Mouse (Mus musculus): ENCODE results near the gene Pde2a. TPM values are rescaled to one million over a fixed set of nuclear protein-coding genes. Genes with fewer than 3 reads are reported as not detected.

Gene Pde2a
- polyA plus RNA-seq, 1 experiment from 2014 or later, result 18.6 TPM

- H3K27ac ChIP-seq (ENCODE audit: low read depth, low read length), result no peak overlapping the region
- no peaks in the 10 kb centered on the region for H3K4me1 ChIP-seq (replicated peaks; ENCODE audit: control insufficient read depth, insufficient read depth, low read length)
- ATAC-seq (replicated peaks; ENCODE audit: low FRiP score) (no peak), DNase-seq (ENCODE audit: low spot score) (no peak)
- H3K9me3 ChIP-seq (ENCODE audit: control insufficient read depth, low read length), result no peaks in the 10 kb centered on the region
- WGBS, result 85% methylated on average over 4 of the region's 4 CpGs
- no peaks in the 10 kb centered on the region for H3K36me3 ChIP-seq (ENCODE audit: control insufficient read depth, insufficient read depth, low read length)
- H3K27me3 ChIP-seq (ENCODE audit: control insufficient read depth, insufficient read depth, low read length), result no peaks in the 10 kb centered on the region
- H3K4me2 ChIP-seq (ENCODE audit: low read depth, low read length, severe bottlenecking), result no peak overlapping the region
- H3K9ac ChIP-seq (ENCODE audit: low read length), result no peak overlapping the region
- no peak overlapping the region for H3K4me3 ChIP-seq (ENCODE audit: low read depth, low read length)
Observed at GRCm38 (mm10) chr7:101476493-101476892, 55.0 kb downstream of the Pde2a start.

GRCm38 (mm10) chr7:101477200-101477599 lies 55.7 kb downstream of the Pde2a start:
- WGBS, result 46% methylated on average over 5 of the region's 5 CpGs
- Histone ChIP-seq H3K9me3 (ENCODE audit: control insufficient read depth, low read length) (no peaks in the 10 kb centered on the region), H3K4me2 (ENCODE audit: low read depth, low read length, severe bottlenecking) (no peak overlapping the region), H3K27ac (ENCODE audit: low read depth, low read length) (no peak overlapping the region), H3K4me1 (replicated peaks; ENCODE audit: control insufficient read depth, insufficient read depth, low read length) (no peaks in the 10 kb centered on the region), H3K27me3 (ENCODE audit: control insufficient read depth, insufficient read depth, low read length) (no peaks in the 10 kb centered on the region), H3K4me3 (ENCODE audit: low read depth, low read length) (no peak overlapping the region), H3K9ac (ENCODE audit: low read length) (no peak overlapping the region), H3K36me3 (ENCODE audit: control insufficient read depth, insufficient read depth, low read length) (no peaks in the 10 kb centered on the region)
- DNase-seq (ENCODE audit: low spot score) (no peak), ATAC-seq (replicated peaks; ENCODE audit: low FRiP score) (no peak)

DNA sequence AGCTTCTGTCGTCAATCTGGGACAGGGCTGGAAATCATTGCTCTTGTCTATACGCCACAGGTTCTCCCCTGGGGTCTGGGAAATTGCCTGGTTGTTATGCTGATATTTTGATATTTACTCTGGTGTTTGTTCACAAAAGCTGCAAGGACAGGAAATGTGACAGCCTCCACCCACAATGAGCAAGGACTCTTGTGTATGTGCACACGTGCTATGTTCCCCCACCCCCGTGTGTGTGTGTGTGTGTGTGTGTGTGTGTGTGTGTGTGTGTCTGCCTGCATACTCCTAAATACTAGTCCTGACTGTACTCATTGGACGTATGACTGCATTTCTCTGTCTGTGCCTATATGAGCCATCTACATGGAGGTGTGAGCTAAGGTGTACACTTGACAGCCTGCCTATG lies 56.6 kb downstream of the Pde2a start:
- no peak overlapping the region for H3K4me3 ChIP-seq (ENCODE audit: low read depth, low read length)
- no peak for DNase-seq (ENCODE audit: low spot score)
- H3K36me3 ChIP-seq (ENCODE audit: control insufficient read depth, insufficient read depth, low read length), result no peaks in the 10 kb centered on the region
- no peak overlapping the region for H3K9ac ChIP-seq (ENCODE audit: low read length)
- H3K4me2 ChIP-seq (ENCODE audit: low read depth, low read length, severe bottlenecking), result no peak overlapping the region
- H3K27ac ChIP-seq (ENCODE audit: low read depth, low read length), result no peak overlapping the region
- ATAC-seq (replicated peaks; ENCODE audit: low FRiP score), result no peak
- no peaks in the 10 kb centered on the region for H3K9me3 ChIP-seq (ENCODE audit: control insufficient read depth, low read length)
- no peaks in the 10 kb centered on the region for H3K4me1 ChIP-seq (replicated peaks; ENCODE audit: control insufficient read depth, insufficient read depth, low read length)
- 83% methylated on average over 5 of the region's 5 CpGs for WGBS
- no peaks in the 10 kb centered on the region for H3K27me3 ChIP-seq (ENCODE audit: control insufficient read depth, insufficient read depth, low read length)

DNA sequence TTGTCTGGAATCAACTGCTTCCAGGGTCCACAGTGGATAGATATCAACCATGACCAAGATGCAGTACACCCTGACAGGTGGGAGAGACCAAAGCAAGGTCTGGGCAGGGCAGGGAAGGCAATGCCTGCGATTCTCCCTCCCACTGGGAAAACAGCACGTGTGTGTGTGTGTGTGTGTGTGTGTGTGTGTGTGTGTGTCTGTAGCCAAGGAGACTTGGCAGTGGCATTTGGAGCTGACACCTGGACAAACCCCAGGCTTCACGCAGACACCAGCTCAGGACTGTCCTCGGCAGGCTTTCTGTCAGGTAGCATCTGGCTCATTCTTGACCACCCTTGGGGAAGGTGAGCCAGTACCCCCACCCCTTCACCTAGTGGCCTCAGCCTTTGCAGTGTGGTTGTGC lies 58.4 kb downstream of the Pde2a start:
- Histone ChIP-seq H3K9ac (ENCODE audit: low read length) (no peak overlapping the region), H3K9me3 (ENCODE audit: control insufficient read depth, low read length) (no peaks in the 10 kb centered on the region), H3K27me3 (ENCODE audit: control insufficient read depth, insufficient read depth, low read length) (no peaks in the 10 kb centered on the region), H3K27ac (ENCODE audit: low read depth, low read length) (no peak overlapping the region), H3K4me2 (ENCODE audit: low read depth, low read length, severe bottlenecking) (no peak overlapping the region), H3K36me3 (ENCODE audit: control insufficient read depth, insufficient read depth, low read length) (no peaks in the 10 kb centered on the region), H3K4me1 (replicated peaks; ENCODE audit: control insufficient read depth, insufficient read depth, low read length) (no peaks in the 10 kb centered on the region), H3K4me3 (ENCODE audit: low read depth, low read length) (no peak overlapping the region)
- 75% methylated on average over 4 of the region's 4 CpGs for WGBS
- no peak for DNase-seq (ENCODE audit: low spot score)
- no peak for ATAC-seq (replicated peaks; ENCODE audit: low FRiP score)

GRCm38 (mm10) chr7:101480671-101481070 lies 59.2 kb downstream of the Pde2a start:
- no peaks in the 10 kb centered on the region for H3K4me1 ChIP-seq (replicated peaks; ENCODE audit: control insufficient read depth, insufficient read depth, low read length)
- no peaks in the 10 kb centered on the region for H3K9me3 ChIP-seq (ENCODE audit: control insufficient read depth, low read length)
- no peaks in the 10 kb centered on the region for H3K36me3 ChIP-seq (ENCODE audit: control insufficient read depth, insufficient read depth, low read length)
- no peak overlapping the region for H3K4me3 ChIP-seq (ENCODE audit: low read depth, low read length)
- no peaks in the 10 kb centered on the region for H3K27me3 ChIP-seq (ENCODE audit: control insufficient read depth, insufficient read depth, low read length)
- WGBS, result 61% methylated on average over 6 of the region's 6 CpGs
- ATAC-seq (replicated peaks; ENCODE audit: low FRiP score) (no peak), DNase-seq (ENCODE audit: low spot score) (no peak)
- no peak overlapping the region for H3K4me2 ChIP-seq (ENCODE audit: low read depth, low read length, severe bottlenecking)
- H3K27ac ChIP-seq (ENCODE audit: low read depth, low read length), result no peak overlapping the region
- H3K9ac ChIP-seq (ENCODE audit: low read length), result no peak overlapping the region

- Histone ChIP-seq H3K27me3 (ENCODE audit: control insufficient read depth, insufficient read depth, low read length) (no peaks in the 10 kb centered on the region), H3K36me3 (ENCODE audit: control insufficient read depth, insufficient read depth, low read length) (no peaks in the 10 kb centered on the region), H3K4me3 (ENCODE audit: low read depth, low read length) (no peak overlapping the region), H3K4me1 (replicated peaks; ENCODE audit: control insufficient read depth, insufficient read depth, low read length) (no peaks in the 10 kb centered on the region), H3K9ac (ENCODE audit: low read length) (no peak overlapping the region), H3K27ac (ENCODE audit: low read depth, low read length) (no peak overlapping the region), H3K4me2 (ENCODE audit: low read depth, low read length, severe bottlenecking) (no peak overlapping the region), H3K9me3 (ENCODE audit: control insufficient read depth, low read length) (no peaks in the 10 kb centered on the region)
- WGBS, result 65% methylated on average over 8 of the region's 8 CpGs
- DNase-seq (ENCODE audit: low spot score), result no peak
- no peak for ATAC-seq (replicated peaks; ENCODE audit: low FRiP score)
Observed at GRCm38 (mm10) chr7:101481872-101482498, 60.5 kb downstream of the Pde2a start.

DNA sequence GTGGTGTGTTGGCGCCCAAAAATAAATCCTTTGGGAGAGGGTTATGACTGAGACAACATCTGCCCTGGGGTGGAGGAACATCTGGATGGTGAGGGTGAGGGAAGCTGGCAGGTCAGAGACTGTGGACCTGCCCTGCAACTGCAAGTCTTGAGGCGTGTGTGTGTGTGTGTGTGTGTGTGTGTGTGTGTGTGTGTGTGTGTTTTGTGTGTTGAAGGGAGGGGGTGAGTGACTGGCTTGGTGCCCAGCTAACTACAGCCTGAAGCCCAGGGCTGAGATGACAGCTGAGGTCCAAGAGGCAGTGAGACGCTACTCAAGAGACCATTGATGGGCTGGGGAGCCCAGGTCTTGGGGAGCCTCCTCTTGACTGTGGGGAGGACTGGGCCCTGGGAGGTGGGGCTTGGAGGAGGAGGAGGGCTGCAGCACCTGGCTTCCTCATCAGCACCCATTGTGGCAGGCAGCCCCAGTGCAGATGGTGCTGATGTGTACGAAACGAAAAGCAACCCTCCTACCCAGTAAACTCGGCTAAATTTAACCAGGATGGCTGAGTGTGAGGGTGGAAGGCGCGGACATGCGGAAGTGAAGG lies 61.1 kb downstream of the Pde2a start:
- Histone ChIP-seq H3K27me3 (ENCODE audit: control insufficient read depth, insufficient read depth, low read length) (no peaks in the 10 kb centered on the region), H3K4me1 (replicated peaks; ENCODE audit: control insufficient read depth, insufficient read depth, low read length) (no peaks in the 10 kb centered on the region), H3K4me3 (ENCODE audit: low read depth, low read length) (no peak overlapping the region), H3K9ac (ENCODE audit: low read length) (no peak overlapping the region), H3K27ac (ENCODE audit: low read depth, low read length) (no peak overlapping the region), H3K36me3 (ENCODE audit: control insufficient read depth, insufficient read depth, low read length) (no peaks in the 10 kb centered on the region), H3K9me3 (ENCODE audit: control insufficient read depth, low read length) (no peaks in the 10 kb centered on the region), H3K4me2 (ENCODE audit: low read depth, low read length, severe bottlenecking) (no peak overlapping the region)
- no peak for DNase-seq (ENCODE audit: low spot score)
- WGBS, result 83% methylated on average over 9 of the region's 9 CpGs
- no peak for ATAC-seq (replicated peaks; ENCODE audit: low FRiP score)

DNA sequence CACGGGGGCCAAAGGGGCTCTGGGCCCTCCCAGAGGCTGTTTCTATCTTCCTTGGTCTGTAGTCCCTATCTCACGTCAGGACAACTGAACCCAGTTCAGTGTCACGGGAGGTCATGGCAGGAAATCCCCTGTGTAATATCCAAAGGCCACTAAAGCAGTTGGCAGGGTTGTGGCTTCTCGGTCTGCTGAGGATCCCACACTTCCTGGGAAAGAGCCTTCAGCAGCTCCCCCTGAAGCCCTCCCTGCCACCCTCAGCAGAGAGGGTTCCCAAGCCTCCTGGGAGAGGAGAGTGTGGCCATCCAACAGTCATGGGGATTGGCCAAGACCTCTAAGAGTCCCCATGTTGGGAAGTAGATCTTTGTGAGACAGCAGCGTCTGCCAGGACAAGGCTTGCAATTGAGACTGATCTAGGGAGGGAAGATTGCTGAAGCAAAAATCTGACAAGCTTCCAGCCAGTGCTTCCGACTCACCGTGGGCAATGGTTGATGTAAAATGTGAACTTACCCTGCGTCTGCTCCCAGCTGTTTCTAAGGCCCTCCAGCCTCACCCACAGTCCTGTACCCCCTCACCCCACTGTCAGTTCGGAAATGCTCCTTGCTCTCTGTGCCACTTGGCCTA lies 62.1 kb downstream of the Pde2a start:
- WGBS, result 80% methylated on average over 9 of the region's 9 CpGs
- H3K27me3 ChIP-seq (ENCODE audit: control insufficient read depth, insufficient read depth, low read length), result no peaks in the 10 kb centered on the region
- H3K9ac ChIP-seq (ENCODE audit: low read length), result no peak overlapping the region
- ATAC-seq (replicated peaks; ENCODE audit: low FRiP score) (no peak), DNase-seq (ENCODE audit: low spot score) (no peak)
- no peaks in the 10 kb centered on the region for H3K36me3 ChIP-seq (ENCODE audit: control insufficient read depth, insufficient read depth, low read length)
- H3K9me3 ChIP-seq (ENCODE audit: control insufficient read depth, low read length), result no peaks in the 10 kb centered on the region
- H3K4me3 ChIP-seq (ENCODE audit: low read depth, low read length), result no peak overlapping the region
- H3K27ac ChIP-seq (ENCODE audit: low read depth, low read length), result no peak overlapping the region
- H3K4me1 ChIP-seq (replicated peaks; ENCODE audit: control insufficient read depth, insufficient read depth, low read length), result no peaks in the 10 kb centered on the region
- H3K4me2 ChIP-seq (ENCODE audit: low read depth, low read length, severe bottlenecking), result no peak overlapping the region

DNA sequence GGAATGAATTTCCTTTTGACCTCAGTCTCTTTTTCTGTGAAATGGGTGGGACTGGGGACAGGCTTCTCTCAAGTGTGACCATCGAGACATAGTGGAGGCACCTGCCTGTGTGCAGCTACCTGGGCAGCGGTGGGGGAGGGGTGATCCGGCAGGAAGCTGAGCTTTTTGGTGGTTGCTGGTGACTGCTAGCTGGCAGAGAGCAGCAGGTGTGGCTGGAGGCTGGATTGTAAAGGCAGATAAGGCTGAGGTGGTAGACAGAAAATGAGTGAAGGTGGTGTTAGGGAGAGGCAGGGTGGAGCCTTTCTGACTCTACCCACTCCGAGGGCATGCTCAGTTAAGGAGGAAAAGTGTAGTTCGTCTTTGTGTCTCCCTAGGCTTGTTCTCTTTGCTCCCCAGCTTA lies 65.6 kb downstream of the Pde2a start:
- H3K9me3 ChIP-seq (ENCODE audit: control insufficient read depth, low read length), result no peaks in the 10 kb centered on the region
- H3K4me2 ChIP-seq (ENCODE audit: low read depth, low read length, severe bottlenecking), result no peak overlapping the region
- WGBS, result 70% methylated on average over 5 of the region's 5 CpGs
- H3K4me1 ChIP-seq (replicated peaks; ENCODE audit: control insufficient read depth, insufficient read depth, low read length), result no peaks in the 10 kb centered on the region
- ATAC-seq (replicated peaks; ENCODE audit: low FRiP score), result no peak
- H3K36me3 ChIP-seq (ENCODE audit: control insufficient read depth, insufficient read depth, low read length), result no peaks in the 10 kb centered on the region
- H3K9ac ChIP-seq (ENCODE audit: low read length), result no peak overlapping the region
- H3K4me3 ChIP-seq (ENCODE audit: low read depth, low read length), result no peak overlapping the region
- H3K27me3 ChIP-seq (ENCODE audit: control insufficient read depth, insufficient read depth, low read length), result no peaks in the 10 kb centered on the region
- H3K27ac ChIP-seq (ENCODE audit: low read depth, low read length), result no peak overlapping the region
- no peak for DNase-seq (ENCODE audit: low spot score)
